Mouse (Mus musculus) hindbrain, embryonic 15.5 days (tissue): ENCODE data around the gene Ppard. TPM values are rescaled to one million over a fixed set of nuclear protein-coding genes. Genes with fewer than 3 reads are reported as not detected.
"Not testable (repeated sequence)": the region's sequence is repeated elsewhere in the genome, so short reads cannot be mapped to it uniquely, and the experiment has no call there.

Source experiments
- ATAC-seq: fragments of 200-750 bp; cut with Nextera tagmentation; 2 replicates; pipeline ENCODE4 v1.8.0; 2017; ENCODE audit warnings: low read depth, moderate number of reproducible peaks, moderate TSS enrichment; ENCODE audit not compliant: low FRiP score
- H3K27ac ChIP-seq: fragments of 300-500 bp; sonication (generic); replicated peaks from 2 replicates; pipeline ENCODE4 v1.5.1; 2015; ENCODE audit warnings: mild to moderate bottlenecking, inconsistent platforms
- H3K27me3 ChIP-seq: fragments of 300-500 bp; sonication (generic); 2 replicates; pipeline ENCODE4 v1.6.1; 2015; ENCODE audit warnings: control low read depth, inconsistent platforms
- H3K36me3 ChIP-seq: fragments of 300-500 bp; sonication (generic); 2 replicates; pipeline ENCODE4 v1.6.1; 2015; ENCODE audit warnings: control low read depth, inconsistent platforms
- H3K4me1 ChIP-seq: fragments of 300-500 bp; sonication (generic); replicated peaks from 2 replicates; pipeline ENCODE4 v1.6.1; 2015; ENCODE audit warnings: control low read depth, inconsistent platforms
- H3K4me2 ChIP-seq: fragments of 300-500 bp; sonication (generic); 2 replicates; pipeline ENCODE4 v1.6.1; 2015; ENCODE audit warnings: moderate library complexity, mild to moderate bottlenecking, inconsistent platforms
- H3K4me3 ChIP-seq: fragments of 300-500 bp; sonication (generic); 2 replicates; pipeline ENCODE4 v1.5.1; 2015; ENCODE audit warnings: mild to moderate bottlenecking, inconsistent platforms
- H3K9ac ChIP-seq: fragments of 300-500 bp; sonication (generic); 2 replicates; pipeline ENCODE4 v1.6.1; 2015; ENCODE audit warnings: inconsistent platforms
- H3K9me3 ChIP-seq: fragments of 300-500 bp; sonication (generic); 2 replicates; pipeline ENCODE4 v1.6.1; 2016; ENCODE audit warnings: control low read depth, inconsistent platforms
- WGBS: fragments of 180-500 bp; shearing (Covaris S2); methylation state at CpG from one replicate; pipeline ENCODE4 v1.1.7; 2015; 5-methylcytosine and 5-hydroxymethylcytosine counted together
- polyA plus RNA-seq: library from polyadenylated mRNA; unstranded; fragments of >200 nt; fragmentation: Nextera tagmentation; extraction: Ambion mirVana; gene quantifications from 2 replicates; pipeline ENCODE4 v1.2.1, GENCODE M21; 2015

The Ppard gene
- polyA plus RNA-seq, 1 experiment from 2014 or later, result 2.2 TPM

DNA sequence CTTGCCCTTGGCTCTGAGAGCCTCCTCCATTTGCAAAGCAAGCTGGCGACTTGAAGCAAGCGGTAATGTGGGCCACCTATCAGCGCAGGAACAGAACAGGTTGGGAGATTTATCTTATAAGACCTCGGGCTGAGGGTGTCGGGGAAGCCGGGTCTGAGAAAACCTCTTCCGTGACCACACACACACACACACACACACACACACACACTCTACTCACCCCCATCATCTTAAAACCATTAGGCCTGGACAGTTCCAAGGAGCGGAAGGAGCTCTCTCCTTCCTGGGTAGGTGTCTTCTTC, 24.2 kb upstream of the Ppard start:
- H3K36me3 ChIP-seq, result peaks cover 5% of the 10 kb centered on the region
- H3K4me1 ChIP-seq, result peaks cover 10% of the 10 kb centered on the region
- peak overlapping the region; percentile 20; the same call in 1 of the 2 replicates for H3K4me3 ChIP-seq
- 86% methylated on average over 8 of the region's 8 CpGs for WGBS
- ATAC-seq, result no peak
- no peaks in the 10 kb centered on the region for H3K9me3 ChIP-seq
- H3K27ac ChIP-seq, result no peak overlapping the region
- no peaks in the 10 kb centered on the region for H3K27me3 ChIP-seq
- no peak overlapping the region for H3K9ac ChIP-seq
- peak overlapping the region; percentile 44 for H3K4me2 ChIP-seq

DNA sequence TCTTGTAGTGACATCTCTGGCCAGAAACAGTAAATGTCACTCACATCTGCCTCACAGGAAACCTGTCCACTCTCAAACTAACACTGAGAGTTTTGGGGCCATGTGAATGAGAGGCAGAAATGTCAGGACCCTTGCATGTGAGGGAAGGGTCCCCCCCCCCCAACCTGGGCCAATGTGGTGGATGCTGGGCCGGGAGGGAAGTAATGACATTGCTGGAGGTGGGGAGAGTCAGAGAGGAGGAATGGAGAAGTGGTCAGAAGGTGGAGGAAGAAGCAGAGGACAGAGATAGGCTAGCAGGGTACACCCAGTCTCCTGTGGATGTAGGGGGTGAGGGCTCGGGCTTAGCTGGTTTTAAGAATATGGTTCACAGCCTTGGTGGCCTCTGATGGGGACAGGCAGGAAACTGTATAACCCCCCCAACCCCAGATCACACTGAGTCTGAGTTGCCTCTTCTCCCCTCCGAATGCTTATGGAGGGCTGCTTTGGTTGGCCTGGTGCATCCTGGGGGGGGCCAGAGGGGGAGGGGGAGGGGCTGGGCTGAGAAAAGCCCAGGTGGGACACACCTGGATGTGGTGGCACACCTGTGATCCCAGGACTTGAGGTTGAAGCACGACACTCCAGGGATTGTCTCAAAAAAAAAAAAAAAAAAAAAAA, 22.9 kb upstream of the Ppard start:
- Histone ChIP-seq H3K4me3 (no peak overlapping the region), H3K36me3 (no peaks in the 10 kb centered on the region), H3K27ac (no peak overlapping the region), H3K9me3 (no peaks in the 10 kb centered on the region), H3K4me2 (no peak overlapping the region), H3K9ac (no peak overlapping the region), H3K27me3 (no peaks in the 10 kb centered on the region), H3K4me1 (peaks cover 10% of the 10 kb centered on the region)
- 70% methylated on average over 4 of the region's 4 CpGs for WGBS
- no peak for ATAC-seq

DNA sequence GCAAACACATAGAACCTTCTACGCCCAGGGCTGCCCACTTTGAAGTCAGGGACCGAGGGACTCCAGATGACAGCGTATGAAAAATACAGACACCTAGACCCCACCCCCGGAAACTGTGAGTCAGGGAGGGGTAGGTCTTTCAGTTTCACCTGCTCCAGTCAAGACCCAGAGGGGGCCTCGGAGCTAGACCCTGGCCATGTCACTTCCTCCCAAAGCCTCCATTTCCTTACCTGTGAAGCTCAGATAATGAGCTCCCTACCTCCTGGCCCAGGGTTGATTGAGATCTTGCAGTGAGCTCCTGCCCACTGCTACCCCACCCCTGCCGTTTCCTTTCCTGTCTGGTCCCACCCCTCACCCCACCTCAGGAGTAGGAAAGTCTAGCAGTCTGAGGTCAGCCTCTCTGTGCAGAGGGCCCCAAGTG, 20.6 kb upstream of the Ppard start:
- Histone ChIP-seq H3K27ac (no peak overlapping the region), H3K27me3 (no peaks in the 10 kb centered on the region), H3K9me3 (no peaks in the 10 kb centered on the region), H3K4me1 (peaks cover 10% of the 10 kb centered on the region), H3K4me3 (no peak overlapping the region), H3K9ac (no peak overlapping the region), H3K4me2 (no peak overlapping the region), H3K36me3 (no peaks in the 10 kb centered on the region)
- 82% methylated on average over 6 of the region's 6 CpGs for WGBS
- ATAC-seq, result no peak

DNA sequence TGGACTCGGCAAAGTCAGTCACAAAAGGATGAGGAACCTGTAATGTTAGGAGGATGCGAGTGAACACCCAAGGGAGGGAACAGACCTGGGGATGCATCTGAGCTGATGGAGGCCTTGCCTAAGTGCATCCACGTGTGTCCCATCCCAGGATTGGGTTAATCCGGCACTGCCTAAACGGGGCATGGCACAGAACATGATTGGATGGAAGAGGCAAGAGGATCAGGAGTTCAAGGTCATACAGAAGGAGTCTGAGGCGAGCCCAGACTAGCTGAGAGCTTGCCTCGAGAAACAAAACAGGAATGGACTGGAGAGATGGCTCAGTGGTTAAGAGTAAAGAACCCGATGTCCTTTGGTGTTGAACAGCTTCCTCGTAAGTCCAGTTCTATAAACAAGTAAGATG, 20.1 kb upstream of the Ppard start:
- no peaks in the 10 kb centered on the region for H3K27me3 ChIP-seq
- H3K36me3 ChIP-seq, result no peaks in the 10 kb centered on the region
- no peaks in the 10 kb centered on the region for H3K9me3 ChIP-seq
- no peak overlapping the region for H3K27ac ChIP-seq
- no peak overlapping the region for H3K4me3 ChIP-seq
- ATAC-seq, result no peak
- no peak overlapping the region for H3K4me2 ChIP-seq
- 77% methylated on average over 9 of the region's 9 CpGs for WGBS
- peaks cover 7% of the 10 kb centered on the region for H3K4me1 ChIP-seq
- H3K9ac ChIP-seq, result no peak overlapping the region

DNA sequence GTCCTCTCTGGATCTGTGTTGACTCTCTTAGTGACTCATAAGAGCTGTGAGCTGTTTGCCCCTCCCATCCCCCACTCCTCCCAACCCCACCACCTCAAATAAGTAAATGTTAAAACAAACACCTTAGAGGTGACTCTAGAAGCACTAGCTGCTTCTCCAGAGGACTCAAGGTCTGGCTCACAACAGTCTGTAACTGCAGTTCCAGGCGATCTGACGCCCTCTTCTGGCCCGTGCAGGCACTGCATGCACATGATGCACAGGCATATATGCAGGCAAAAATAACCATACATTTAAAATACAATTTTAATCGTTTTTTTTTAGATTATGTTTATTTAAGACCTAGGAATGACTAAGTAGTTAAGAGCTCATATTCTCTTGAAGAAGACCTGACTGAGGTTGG, 19.3 kb upstream of the Ppard start:
- WGBS, result 31% methylated on average over 4 of the region's 4 CpGs
- H3K4me3 ChIP-seq, result no peak overlapping the region
- H3K9ac ChIP-seq, result no peak overlapping the region
- ATAC-seq, result no peak
- H3K36me3 ChIP-seq, result no peaks in the 10 kb centered on the region
- H3K4me2 ChIP-seq, result no peak overlapping the region
- H3K27me3 ChIP-seq, result no peaks in the 10 kb centered on the region
- no peak overlapping the region for H3K27ac ChIP-seq
- no peaks in the 10 kb centered on the region for H3K9me3 ChIP-seq
- H3K4me1 ChIP-seq, result no peaks in the 10 kb centered on the region

DNA sequence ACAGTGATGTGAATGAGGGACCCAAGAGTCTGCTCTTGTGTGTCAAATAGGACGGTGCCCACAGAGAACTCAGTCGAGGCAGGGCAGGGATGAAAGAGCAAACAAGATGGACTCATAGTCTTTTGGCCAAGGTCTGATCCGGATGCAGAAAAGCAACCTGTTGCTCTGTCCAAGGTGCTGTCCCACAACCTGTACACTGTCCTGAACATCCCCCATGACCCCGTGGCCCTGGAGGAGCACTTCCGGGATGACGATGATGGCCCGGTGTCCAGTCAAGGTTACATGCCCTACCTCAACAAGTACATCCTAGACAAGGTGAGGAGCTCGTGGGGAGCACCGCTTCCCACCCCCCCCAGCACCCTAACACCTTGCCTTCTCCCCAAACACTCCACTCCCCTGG, 15.7 kb upstream of the Ppard start:
- ATAC-seq, result no peak
- no peak overlapping the region for H3K27ac ChIP-seq

DNA sequence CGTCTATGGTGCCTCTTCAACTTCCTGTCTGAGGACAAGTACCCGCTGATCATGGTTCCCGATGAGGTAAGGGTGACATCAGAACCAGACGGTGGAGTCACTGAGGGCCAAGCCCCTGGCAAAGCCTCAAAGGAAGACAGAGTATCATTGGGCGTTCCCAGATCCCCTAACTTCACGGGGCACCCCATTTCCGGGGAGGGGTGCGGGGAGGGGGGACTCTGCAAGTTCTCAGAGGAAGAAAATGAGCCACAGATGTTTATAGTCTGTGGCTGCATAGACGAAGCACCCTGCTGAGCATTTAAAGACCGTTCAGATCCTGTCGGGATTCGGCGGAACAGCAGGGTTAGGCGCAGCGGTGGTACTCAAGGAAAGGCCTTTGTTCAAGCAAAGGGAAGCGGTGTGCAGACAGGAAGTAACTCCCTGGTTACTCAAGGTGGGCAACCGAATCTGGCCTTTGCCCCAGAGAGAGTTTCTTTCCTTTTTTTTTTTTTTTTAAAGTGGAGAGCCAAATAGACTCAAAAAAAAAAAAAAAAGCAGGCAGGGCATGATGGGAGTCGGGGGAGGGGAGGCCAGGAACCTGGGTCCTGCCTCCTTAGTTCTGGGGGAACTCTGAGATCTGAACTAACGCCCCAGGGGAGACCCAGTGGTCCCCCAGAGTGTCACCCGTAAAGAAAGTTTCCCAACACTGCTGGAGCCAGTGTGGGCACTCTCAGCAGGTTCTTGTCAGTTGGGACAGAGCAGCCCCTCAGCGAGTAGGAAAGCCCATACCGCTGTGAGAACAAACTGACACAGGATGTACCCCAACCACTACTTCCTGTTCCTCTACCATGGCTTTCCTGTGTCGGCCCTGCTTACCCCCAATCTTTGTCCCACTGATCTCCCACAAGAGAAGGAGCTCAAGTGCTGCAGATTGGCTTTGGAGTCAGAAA, 14.5 kb upstream of the Ppard start:
- Histone ChIP-seq H3K27me3 (no peaks in the 10 kb centered on the region), H3K36me3 (no peaks in the 10 kb centered on the region), H3K9me3 (no peaks in the 10 kb centered on the region), H3K9ac (no peak overlapping the region), H3K4me3 (no peak overlapping the region), H3K27ac (no peak overlapping the region), H3K4me2 (no peak overlapping the region), H3K4me1 (peaks cover 3% of the 10 kb centered on the region)
- no peak for ATAC-seq
- 26% methylated on average over 23 of the region's 23 CpGs for WGBS

More for the DNA sequence above, 15.7 kb upstream of the Ppard start:
- no peaks in the 10 kb centered on the region for H3K27me3 ChIP-seq
- H3K4me2 ChIP-seq, result no peak overlapping the region
- H3K9me3 ChIP-seq, result no peaks in the 10 kb centered on the region
- H3K4me3 ChIP-seq, result no peak overlapping the region
- WGBS, result 88% methylated on average over 9 of the region's 9 CpGs
- no peak overlapping the region for H3K9ac ChIP-seq
- no peaks in the 10 kb centered on the region for H3K4me1 ChIP-seq
- H3K36me3 ChIP-seq, result no peaks in the 10 kb centered on the region

DNA sequence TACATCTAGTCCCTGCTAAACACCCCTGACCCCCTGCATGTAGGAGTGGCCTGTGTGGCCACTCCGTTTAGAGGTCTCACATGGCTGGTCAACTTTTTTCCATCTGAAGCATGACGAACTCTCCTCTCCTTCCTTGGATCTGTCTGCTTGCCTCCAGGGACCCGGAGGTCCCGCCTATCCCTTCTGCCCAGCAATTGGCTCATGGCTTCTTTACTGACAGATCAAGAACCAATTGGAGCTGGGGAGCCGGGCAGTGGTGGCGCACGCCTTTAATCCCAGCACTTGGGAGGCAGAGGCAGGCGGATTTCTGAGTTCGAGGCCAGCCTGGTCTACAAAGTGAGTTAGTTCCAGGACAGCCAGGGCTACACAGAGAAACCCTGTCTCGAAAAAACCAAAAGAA, 10.0 kb upstream of the Ppard start:
- 93% methylated on average over 10 of the region's 10 CpGs for WGBS

DNA sequence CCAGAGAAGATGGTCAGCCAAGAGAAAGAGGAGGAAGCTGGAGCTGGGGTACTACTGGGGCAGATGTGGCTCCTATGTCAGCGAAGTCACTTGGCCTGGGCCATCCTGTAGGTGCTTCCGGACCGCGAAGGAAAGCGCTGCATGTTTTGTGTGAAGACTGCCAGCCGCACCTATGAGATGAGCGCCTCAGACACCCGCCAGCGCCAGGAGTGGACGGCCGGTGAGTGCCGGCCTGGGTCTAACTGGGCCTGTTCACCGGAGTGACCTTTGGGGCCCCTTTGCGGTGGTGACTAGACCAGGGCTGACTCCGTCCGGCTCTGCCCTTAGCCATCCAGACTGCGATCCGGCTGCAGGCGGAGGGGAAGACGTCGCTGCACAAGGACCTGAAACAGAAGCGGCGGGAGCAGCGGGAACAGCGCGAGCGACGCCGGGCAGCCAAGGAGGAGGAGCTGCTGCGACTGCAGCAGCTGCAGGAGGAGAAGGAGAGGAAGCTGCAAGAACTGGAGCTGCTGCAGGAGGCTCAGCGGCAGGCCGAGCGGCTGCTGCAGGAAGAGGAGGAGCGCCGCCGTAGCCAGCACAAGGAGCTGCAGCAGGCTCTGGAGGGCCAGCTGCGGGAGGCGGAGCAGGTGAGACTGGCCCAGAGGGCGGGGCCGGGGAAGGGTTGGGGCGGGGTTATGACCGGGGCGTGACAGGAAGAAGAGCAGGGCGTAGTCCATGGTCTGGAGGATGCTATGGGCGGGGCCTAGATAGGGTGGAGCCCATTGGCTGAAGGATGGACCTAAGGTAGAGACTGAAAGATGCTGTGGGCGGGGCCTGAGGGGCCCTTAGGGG, 8.7 kb upstream of the Ppard start:
- Histone ChIP-seq H3K36me3 (no peaks in the 10 kb centered on the region), H3K4me3 (peak overlapping the region; percentile 49), H3K4me2 (peak overlapping the region; percentile 91), H3K27me3 (no peaks in the 10 kb centered on the region), H3K9me3 (no peaks in the 10 kb centered on the region), H3K9ac (peak overlapping the region; percentile 69), H3K4me1 (peaks cover 25% of the 10 kb centered on the region), H3K27ac (peak overlapping the region; percentile 84)
- peak; percentile 84 for ATAC-seq
- 2% methylated on average over 44 of the region's 46 CpGs for WGBS

More for the DNA sequence above, 10.0 kb upstream of the Ppard start:
- not testable (repeated sequence) for H3K9ac ChIP-seq, H3K4me3 ChIP-seq, H3K27ac ChIP-seq, H3K4me2 ChIP-seq, H3K9me3 ChIP-seq, ATAC-seq, H3K36me3 ChIP-seq, H3K27me3 ChIP-seq
- H3K4me1 ChIP-seq, result peaks cover 25% of the 10 kb centered on the region

DNA sequence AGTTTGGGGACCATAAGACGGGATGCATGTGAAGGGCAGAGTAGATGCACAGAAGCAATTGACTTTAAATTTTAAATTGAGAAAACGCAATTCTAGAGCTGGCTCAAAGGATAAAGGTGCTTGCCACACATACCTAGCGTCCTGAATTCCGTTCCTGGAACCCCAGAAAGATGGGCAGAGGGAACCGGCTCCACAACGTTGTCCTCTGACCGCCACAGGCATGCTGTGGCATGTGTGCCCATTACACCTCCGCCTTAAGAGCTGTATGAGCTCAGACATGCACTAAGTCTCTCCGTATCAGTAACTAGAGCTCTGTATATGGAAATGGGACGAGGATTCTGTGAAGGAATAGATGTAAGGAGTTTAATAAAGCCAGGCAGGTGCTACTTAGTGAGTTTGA, 7.9 kb upstream of the Ppard start:
- Histone ChIP-seq H3K4me1 (peaks cover 25% of the 10 kb centered on the region), H3K9me3 (no peaks in the 10 kb centered on the region), H3K4me2 (no peak overlapping the region), H3K36me3 (no peaks in the 10 kb centered on the region), H3K27me3 (no peaks in the 10 kb centered on the region), H3K4me3 (no peak overlapping the region), H3K27ac (no peak overlapping the region), H3K9ac (no peak overlapping the region)
- WGBS, result 87% methylated on average over 10 of the region's 10 CpGs
- ATAC-seq, result no peak

DNA sequence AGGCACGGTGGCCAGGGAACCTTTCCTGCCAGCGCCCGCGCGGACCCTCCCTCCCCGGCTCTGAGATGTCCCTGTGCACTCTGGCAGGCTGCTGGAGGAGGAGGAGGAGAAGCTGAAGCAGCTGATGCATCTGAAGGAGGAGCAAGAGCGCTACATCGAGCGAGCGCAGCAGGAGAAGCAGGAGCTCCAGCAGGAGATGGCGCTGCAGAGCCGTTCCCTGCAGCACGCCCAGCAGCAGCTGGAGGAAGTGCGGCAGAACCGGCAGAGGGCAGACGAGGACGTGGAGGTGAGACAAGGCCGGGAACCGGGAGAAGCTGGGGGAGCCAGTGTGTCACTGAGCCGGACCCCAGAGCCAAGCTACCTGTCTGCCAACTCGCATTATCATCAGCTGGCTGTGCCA, 6.5 kb upstream of the Ppard start:
- peak overlapping the region; percentile 43; the same call in 1 of the 2 replicates for H3K9ac ChIP-seq
- H3K36me3 ChIP-seq, result no peaks in the 10 kb centered on the region
- H3K4me3 ChIP-seq, result peak overlapping the region; percentile 34
- under 1% methylated on average over 21 of the region's 21 CpGs for WGBS
- peak; percentile 68 for ATAC-seq
- H3K27ac ChIP-seq, result peak overlapping the region; percentile 67
- H3K27me3 ChIP-seq, result no peaks in the 10 kb centered on the region
- H3K4me1 ChIP-seq, result peaks cover 25% of the 10 kb centered on the region
- peak overlapping the region; percentile 73 for H3K4me2 ChIP-seq
- no peaks in the 10 kb centered on the region for H3K9me3 ChIP-seq

DNA sequence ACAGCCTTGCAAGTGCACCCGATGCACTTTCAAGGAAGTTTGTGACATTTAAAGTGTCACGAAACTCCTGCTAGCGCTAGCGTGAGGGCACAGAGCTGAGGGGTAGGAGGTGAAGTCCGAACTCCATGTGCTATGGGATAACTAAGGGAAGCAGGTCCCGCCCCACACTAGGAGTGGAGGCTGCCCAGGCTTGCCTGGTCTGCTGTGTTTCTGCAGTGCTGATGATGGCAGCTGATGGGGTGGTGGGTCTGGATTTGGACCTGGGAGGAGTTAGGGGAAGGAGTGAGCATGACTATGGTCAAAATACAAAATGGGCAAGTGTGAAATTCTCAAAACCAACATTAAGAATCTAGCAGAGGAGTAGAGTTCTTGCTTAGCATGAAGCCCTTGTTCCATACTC, 2.0 kb upstream of the Ppard start:
- Histone ChIP-seq H3K27me3 (no peaks in the 10 kb centered on the region), H3K4me3 (no peak overlapping the region), H3K9ac (no peak overlapping the region), H3K27ac (no peak overlapping the region), H3K36me3 (no peaks in the 10 kb centered on the region), H3K4me1 (peaks cover 17% of the 10 kb centered on the region), H3K9me3 (no peaks in the 10 kb centered on the region), H3K4me2 (no peak overlapping the region)
- WGBS, result 85% methylated on average over 6 of the region's 6 CpGs
- no peak for ATAC-seq
